Mouse (Mus musculus) adrenal gland, postnatal 4 days (tissue): Measurements from ENCODE around the gene Terb2. TPM values are rescaled to one million over a fixed set of nuclear protein-coding genes. Genes with fewer than 3 reads are reported as not detected.

ENCODE experiments used
- DNase-seq, 2 experiments: peaks; one replicate each; pipeline ENCODE4 v3.0.0; 2021 to 2022; ENCODE audit warnings: low spot score in 2 of 2, mixed read lengths in 2 of 2
- total RNA-seq, 2 experiments: library from RNA; stranded (reverse); gene quantifications; 2 replicates each; pipeline ENCODE4 v1.2.3; 2021

The Terb2 gene
- total RNA-seq, 2 experiments from 2014 or later = not detected

- no peak for DNase-seq
These were observed 47.3 kb downstream of the Terb2 start for GRCm38 (mm10) chr2:122233341-122233740.

- DNase-seq = no peak
These were observed 47.9 kb downstream of the Terb2 start for GRCm38 (mm10) chr2:122233759-122234557.

- peak; percentile 50 to 54 for DNase-seq
These were observed 48.7 kb downstream of the Terb2 start, which contains the start of gene Sord for GRCm38 (mm10) chr2:122234611-122235288. Gene Sord, plus strand, starts transcription at chr2:122234749.

- DNase-seq = no peak
These were observed 49.4 kb downstream of the Terb2 start for GRCm38 (mm10) chr2:122235425-122235824.

GRCm38 (mm10) chr2:122236321-122236720 is 50.2 kb downstream of the Terb2 start:
- no peak for DNase-seq

GRCm38 (mm10) chr2:122237891-122238470 is 51.9 kb downstream of the Terb2 start:
- no peak for DNase-seq

DNA sequence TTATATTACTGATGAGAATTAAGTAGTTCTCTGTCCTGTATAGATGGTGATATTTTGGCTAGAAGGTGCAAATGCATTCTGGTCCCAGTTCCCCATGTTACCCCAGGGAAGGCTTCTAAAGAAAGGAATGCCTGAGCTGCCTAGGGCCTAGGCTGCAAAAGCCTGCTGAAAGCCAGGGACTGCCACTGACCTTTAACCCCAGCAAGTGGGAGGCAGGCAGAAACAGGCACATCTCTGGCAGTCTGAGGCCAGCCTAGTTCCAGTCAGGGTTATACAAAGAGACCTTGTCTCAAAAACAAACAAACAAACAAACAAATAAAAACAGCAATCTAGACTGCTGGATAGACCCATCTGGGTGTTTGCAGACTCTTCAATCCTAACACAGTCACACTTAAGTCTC is 54.7 kb downstream of the Terb2 start:
- DNase-seq = no peak

- DNase-seq = no peak
These were observed 55.2 kb downstream of the Terb2 start for GRCm38 (mm10) chr2:122241226-122241625.

- no peak for DNase-seq
These were observed 55.9 kb downstream of the Terb2 start for GRCm38 (mm10) chr2:122241935-122242334.

GRCm38 (mm10) chr2:122243671-122244131 is 57.6 kb downstream of the Terb2 start:
- peak in 1 of 2 experiments; percentile 44 for DNase-seq

DNA sequence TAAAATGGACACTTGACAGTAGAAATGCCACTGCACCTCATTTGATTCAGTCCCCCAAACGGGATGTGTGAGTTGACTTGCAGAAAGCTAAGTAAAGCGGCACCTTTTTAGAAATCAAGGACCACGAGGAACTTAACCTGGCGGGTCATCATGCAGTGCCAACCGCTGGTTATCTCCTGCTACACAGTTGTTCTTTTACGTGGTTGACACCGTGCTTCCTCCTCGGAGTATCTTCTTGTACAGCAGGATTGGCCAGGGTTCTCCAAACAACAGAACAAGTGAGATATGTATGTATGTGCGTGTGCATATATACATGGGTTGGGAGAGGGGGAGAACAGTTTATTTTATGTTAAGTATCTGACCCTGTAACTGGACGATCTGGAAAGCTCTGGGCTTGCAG is 61.7 kb downstream of the Terb2 start:
- no peak for DNase-seq

DNA sequence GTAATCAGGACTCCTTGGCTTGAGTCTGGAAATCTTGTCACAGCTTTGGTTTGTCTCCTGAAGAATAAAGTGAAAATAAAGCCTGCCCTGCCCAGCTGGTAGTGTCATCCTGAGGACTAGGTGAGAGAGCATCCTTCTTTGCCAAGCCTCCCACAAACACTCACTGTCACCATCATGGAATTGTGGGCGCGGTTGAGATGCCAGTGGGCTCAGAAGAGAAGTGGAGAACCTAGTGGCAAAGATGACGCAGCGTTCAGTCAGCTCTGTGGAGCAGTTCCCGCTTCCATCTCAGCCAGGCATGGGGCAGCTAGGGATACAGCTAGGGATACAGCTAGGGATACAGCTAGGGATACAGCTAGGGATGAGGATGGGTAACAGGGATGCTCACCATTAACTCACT is 69.9 kb downstream of the Terb2 start:
- DNase-seq = no peak

Other genes starting within 250 kb of the Terb2 start
- gene Ctdspl2, start 230.3 kb upstream of the Terb2 start, total RNA-seq = 10 to 100 TPM; 51.5 to 55.0 TPM
- gene Mageb3, start 230.2 kb upstream of the Terb2 start, total RNA-seq = under 1 TPM in 1 of 2 experiments, not detected in 1; 0.17 TPM
- 10 to 100 TPM; 20.9 to 22.9 TPM for gene Eif3j1, start 157.7 kb upstream of the Terb2 start, total RNA-seq
- gene Spg11, start 67.9 kb upstream of the Terb2 start, total RNA-seq = 10 to 100 TPM; 19.5 to 22.3 TPM
- gene B2m, start 38.6 kb upstream of the Terb2 start, total RNA-seq = 100 to 1,000 TPM; 290 to 339 TPM
- not detected for gene Trim69, start 25.6 kb upstream of the Terb2 start, total RNA-seq
- under 1 TPM in 1 of 2 experiments, not detected in 1; 0.45 TPM for gene Patl2, start 83 bp upstream of the Terb2 start, total RNA-seq
- 10 to 100 TPM; 61.4 to 77.3 TPM for gene Sord, start 48.5 kb downstream of the Terb2 start, total RNA-seq
- under 1 TPM; 0.08 to 0.17 TPM for gene Duox2, start 112.2 kb downstream of the Terb2 start, total RNA-seq
- under 1 TPM in 1 of 2 experiments, not detected in 1; 0.20 TPM for gene Duoxa2, start 112.6 kb downstream of the Terb2 start, total RNA-seq
- under 1 TPM in 1 of 2 experiments, not detected in 1; 0.25 TPM for gene Duoxa1, start 127.5 kb downstream of the Terb2 start, total RNA-seq
- gene Duox1, start 129.4 kb downstream of the Terb2 start, total RNA-seq = under 1 TPM in 1 of 2 experiments, not detected in 1; 0.06 TPM
- 10 to 100 TPM; 30.5 to 32.7 TPM for gene Shf, start 182.9 kb downstream of the Terb2 start, total RNA-seq
- 1 to 10 TPM; 1.8 to 2.4 TPM for gene Slc28a2, start 240.2 kb downstream of the Terb2 start, total RNA-seq